Mouse (Mus musculus): ENCODE results near the gene Ppp1ca.

Ppp1ca gene

GRCm38 (mm10) chr19:4164100-4164499 lies 27.8 kb upstream of the Ppp1ca start:
- H3K27me3 ChIP-seq (ENCODE audit: control insufficient read depth, insufficient read depth, low read length, poor library complexity, severe bottlenecking): no peaks in the 10 kb centered on the region
- no peak for DNase-seq (ENCODE audit: low read depth, low spot score)

GRCm38 (mm10) chr19:4164721-4165120 lies 27.1 kb upstream of the Ppp1ca start:
- Histone ChIP-seq H3K27me3 (ENCODE audit: control insufficient read depth, insufficient read depth, low read length, poor library complexity, severe bottlenecking) (no peaks in the 10 kb centered on the region), H3K36me3 (ENCODE audit: control insufficient read depth, insufficient read depth, low read length, poor library complexity, severe bottlenecking) (no peaks in the 10 kb centered on the region; the same call in 1 of the 2 replicates)
- no peak for DNase-seq (ENCODE audit: low read depth, low spot score)

More at GRCm38 (mm10) chr19:4164100-4164499, 27.8 kb upstream of the Ppp1ca start:
- H3K36me3 ChIP-seq (ENCODE audit: control insufficient read depth, insufficient read depth, low read length, poor library complexity, severe bottlenecking): no peaks in the 10 kb centered on the region; the same call in 1 of the 2 replicates

GRCm38 (mm10) chr19:4166678-4167476 lies 25.0 kb upstream of the Ppp1ca start:
- Histone ChIP-seq H3K36me3 (ENCODE audit: control insufficient read depth, insufficient read depth, low read length, poor library complexity, severe bottlenecking) (no peaks in the 10 kb centered on the region; the same call in 1 of the 2 replicates), H3K27me3 (ENCODE audit: control insufficient read depth, insufficient read depth, low read length, poor library complexity, severe bottlenecking) (no peaks in the 10 kb centered on the region)
- DNase-seq (ENCODE audit: low read depth, low spot score): no peak

- DNase-seq (ENCODE audit: low read depth, low spot score): peak; percentile 99
- no peaks in the 10 kb centered on the region; the same call in 1 of the 2 replicates for H3K36me3 ChIP-seq (ENCODE audit: control insufficient read depth, insufficient read depth, low read length, poor library complexity, severe bottlenecking)
- no peaks in the 10 kb centered on the region for H3K27me3 ChIP-seq (ENCODE audit: control insufficient read depth, insufficient read depth, low read length, poor library complexity, severe bottlenecking)
Measured at GRCm38 (mm10) chr19:4169378-4169784, 22.5 kb upstream of the Ppp1ca start.

GRCm38 (mm10) chr19:4169810-4170209 lies 22.1 kb upstream of the Ppp1ca start:
- no peaks in the 10 kb centered on the region; the same call in 1 of the 2 replicates for H3K36me3 ChIP-seq (ENCODE audit: control insufficient read depth, insufficient read depth, low read length, poor library complexity, severe bottlenecking)
- no peaks in the 10 kb centered on the region for H3K27me3 ChIP-seq (ENCODE audit: control insufficient read depth, insufficient read depth, low read length, poor library complexity, severe bottlenecking)
- no peak for DNase-seq (ENCODE audit: low read depth, low spot score)

GRCm38 (mm10) chr19:4170723-4171392 lies 21.0 kb upstream of the Ppp1ca start:
- peaks cover 3% of the 10 kb centered on the region for H3K36me3 ChIP-seq (ENCODE audit: control insufficient read depth, insufficient read depth, low read length, poor library complexity, severe bottlenecking)
- no peaks in the 10 kb centered on the region for H3K27me3 ChIP-seq (ENCODE audit: control insufficient read depth, insufficient read depth, low read length, poor library complexity, severe bottlenecking)
- peak; percentile 52 for DNase-seq (ENCODE audit: low read depth, low spot score)

- peak; percentile 58 for DNase-seq (ENCODE audit: low read depth, low spot score)
- Histone ChIP-seq H3K27me3 (ENCODE audit: control insufficient read depth, insufficient read depth, low read length, poor library complexity, severe bottlenecking) (no peaks in the 10 kb centered on the region), H3K36me3 (ENCODE audit: control insufficient read depth, insufficient read depth, low read length, poor library complexity, severe bottlenecking) (peaks cover 4% of the 10 kb centered on the region)
Measured at GRCm38 (mm10) chr19:4171393-4172290, 20.2 kb upstream of the Ppp1ca start.

GRCm38 (mm10) chr19:4172925-4173324 lies 18.9 kb upstream of the Ppp1ca start:
- peaks cover 8% of the 10 kb centered on the region for H3K36me3 ChIP-seq (ENCODE audit: control insufficient read depth, insufficient read depth, low read length, poor library complexity, severe bottlenecking)
- DNase-seq (ENCODE audit: low read depth, low spot score): no peak
- H3K27me3 ChIP-seq (ENCODE audit: control insufficient read depth, insufficient read depth, low read length, poor library complexity, severe bottlenecking): no peaks in the 10 kb centered on the region

- DNase-seq (ENCODE audit: low read depth, low spot score): no peak
- Histone ChIP-seq H3K36me3 (ENCODE audit: control insufficient read depth, insufficient read depth, low read length, poor library complexity, severe bottlenecking) (peaks cover 13% of the 10 kb centered on the region), H3K27me3 (ENCODE audit: control insufficient read depth, insufficient read depth, low read length, poor library complexity, severe bottlenecking) (no peaks in the 10 kb centered on the region)
Measured at GRCm38 (mm10) chr19:4175368-4175947, 16.4 kb upstream of the Ppp1ca start, which contains the start of gene Carns1. Gene Carns1 (minus strand): TSS chr19:4175479.

- no peak for DNase-seq (ENCODE audit: low read depth, low spot score)
- Histone ChIP-seq H3K36me3 (ENCODE audit: control insufficient read depth, insufficient read depth, low read length, poor library complexity, severe bottlenecking) (peaks cover 34% of the 10 kb centered on the region), H3K27me3 (ENCODE audit: control insufficient read depth, insufficient read depth, low read length, poor library complexity, severe bottlenecking) (no peaks in the 10 kb centered on the region)
Measured at GRCm38 (mm10) chr19:4180411-4180810, 11.5 kb upstream of the Ppp1ca start.

GRCm38 (mm10) chr19:4181892-4182291 lies 10.0 kb upstream of the Ppp1ca start:
- H3K27me3 ChIP-seq (ENCODE audit: control insufficient read depth, insufficient read depth, low read length, poor library complexity, severe bottlenecking): no peaks in the 10 kb centered on the region
- DNase-seq (ENCODE audit: low read depth, low spot score): peak; percentile 91
- H3K36me3 ChIP-seq (ENCODE audit: control insufficient read depth, insufficient read depth, low read length, poor library complexity, severe bottlenecking): peaks cover 36% of the 10 kb centered on the region

- DNase-seq (ENCODE audit: low read depth, low spot score): no peak
- Histone ChIP-seq H3K36me3 (ENCODE audit: control insufficient read depth, insufficient read depth, low read length, poor library complexity, severe bottlenecking) (peaks cover 39% of the 10 kb centered on the region), H3K27me3 (ENCODE audit: control insufficient read depth, insufficient read depth, low read length, poor library complexity, severe bottlenecking) (no peaks in the 10 kb centered on the region)
Measured at GRCm38 (mm10) chr19:4183689-4184088, 8.2 kb upstream of the Ppp1ca start.

- peak; percentile 78 for DNase-seq (ENCODE audit: low read depth, low spot score)
- peaks cover 42% of the 10 kb centered on the region for H3K36me3 ChIP-seq (ENCODE audit: control insufficient read depth, insufficient read depth, low read length, poor library complexity, severe bottlenecking)
- no peaks in the 10 kb centered on the region for H3K27me3 ChIP-seq (ENCODE audit: control insufficient read depth, insufficient read depth, low read length, poor library complexity, severe bottlenecking)
Measured at GRCm38 (mm10) chr19:4184976-4185975, 6.6 kb upstream of the Ppp1ca start.
